Mouse (Mus musculus): ENCODE results near the gene Hoxb6. TPM values are rescaled to one million over a fixed set of nuclear protein-coding genes. Genes with fewer than 3 reads are reported as not detected.

The Hoxb6 gene
- 12.8 TPM for polyA plus RNA-seq (2014; fragmentation: Illumina TruSeq; extraction: RNeasy Lipid Tissue Mini Kit (QIAGEN cat#74804); ENCODE audit: low read depth, low replicate concordance)

DNA sequence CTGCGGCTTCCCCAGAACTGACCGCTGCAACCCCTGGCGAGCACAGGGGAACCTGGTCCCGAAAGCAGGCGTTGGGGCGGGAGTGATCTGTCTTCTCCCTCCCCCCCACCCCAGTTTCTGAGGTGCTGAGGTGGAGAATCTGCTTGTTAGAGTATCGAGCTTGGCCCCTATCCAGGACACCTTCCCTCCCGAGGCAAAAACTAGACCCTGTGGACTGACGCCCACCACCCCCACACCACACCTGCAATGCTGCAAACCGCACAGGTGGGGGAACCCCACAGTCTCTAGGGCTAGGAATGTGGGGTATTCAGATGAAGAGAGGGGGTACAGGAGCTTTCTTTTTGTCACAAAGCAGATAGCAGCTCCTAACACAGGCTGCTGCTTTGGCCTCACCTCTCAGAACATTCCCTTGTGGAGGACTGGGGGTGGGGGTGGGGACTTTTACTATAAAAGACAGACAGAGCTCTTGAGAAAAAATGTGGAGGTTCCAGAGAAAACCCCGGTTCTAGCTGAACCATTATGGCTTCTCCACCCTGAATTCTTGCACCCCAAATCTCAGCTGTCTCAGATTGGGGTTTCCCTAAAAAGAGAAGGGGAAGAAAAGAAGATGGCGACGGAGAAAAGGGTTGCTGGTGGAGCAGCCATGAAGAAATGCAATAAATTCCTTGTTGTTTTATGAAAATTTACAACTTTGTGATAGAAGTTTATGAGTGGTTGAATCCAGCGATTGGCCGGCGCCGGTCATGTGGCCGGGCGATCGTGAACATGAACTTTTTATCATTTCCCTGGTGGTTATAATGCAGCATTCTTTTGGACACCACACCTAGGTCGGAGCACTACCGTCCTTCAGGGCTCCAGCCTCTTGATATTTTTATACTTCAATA, at the start of gene Hoxb6:
Hoxb6 (plus strand) TSS at position 796 of the 884 bp plus-strand sequence.

GRCm38 (mm10) chr11:96270996-96271540, 21.2 kb upstream of the Hoxb6 start, which contains the start of gene Hoxb9:
Gene Hoxb9 (plus strand): TSS chr11:96271457.

GRCm38 (mm10) chr11:96281855-96282570, 10.3 kb upstream of the Hoxb6 start, which contains the start of gene Hoxb8:
Gene Hoxb8 (plus strand): TSS chr11:96281905.

DNA sequence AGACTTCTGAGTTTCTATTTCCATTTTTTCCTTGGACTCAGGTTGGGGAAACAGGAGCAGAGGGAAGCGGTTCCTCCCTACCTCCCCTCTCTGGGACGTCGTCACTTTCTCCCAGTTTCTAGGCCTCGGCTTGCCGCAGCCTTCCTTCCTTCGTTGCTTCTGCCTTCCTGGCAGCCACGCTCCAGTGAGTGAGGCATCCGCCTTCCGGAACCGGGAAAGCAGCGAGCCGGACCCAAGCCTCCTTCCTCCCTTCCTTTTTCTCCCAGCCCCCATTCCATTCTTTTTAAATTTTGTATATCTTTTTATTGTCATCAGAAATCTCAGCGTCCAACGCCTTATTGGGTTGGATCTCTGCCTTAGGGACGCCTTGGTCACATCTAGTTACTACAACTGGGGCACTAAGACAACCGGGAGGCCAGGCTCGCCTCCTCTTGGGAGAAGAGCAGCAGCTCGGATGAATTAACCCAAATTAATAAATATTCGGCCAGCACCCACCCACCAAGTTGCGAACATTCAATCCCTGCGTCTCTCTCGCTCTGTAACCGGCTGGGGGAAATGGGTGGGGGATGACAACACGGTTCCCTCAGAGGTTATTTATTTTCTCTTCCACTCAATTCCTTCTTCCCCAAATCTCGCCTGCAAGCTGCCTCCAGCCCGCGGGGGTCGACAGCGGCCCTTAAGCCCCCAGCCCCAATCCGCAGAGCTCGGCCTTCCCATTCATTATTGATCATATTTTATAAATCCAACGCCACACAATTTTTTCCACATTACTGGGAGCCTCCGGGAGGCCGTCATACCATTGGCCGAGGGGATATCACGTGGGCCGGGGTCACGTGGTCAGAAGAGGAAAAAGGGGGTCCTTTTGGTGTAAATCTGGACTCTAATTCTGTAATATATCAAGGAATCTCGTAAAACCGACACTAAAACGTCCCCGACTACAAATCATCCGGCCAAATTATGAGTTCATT, 6.2 kb upstream of the Hoxb6 start, which contains the start of gene Hoxb7:
Hoxb7 (plus strand) TSS at position 853 of the 968 bp plus-strand sequence.

DNA sequence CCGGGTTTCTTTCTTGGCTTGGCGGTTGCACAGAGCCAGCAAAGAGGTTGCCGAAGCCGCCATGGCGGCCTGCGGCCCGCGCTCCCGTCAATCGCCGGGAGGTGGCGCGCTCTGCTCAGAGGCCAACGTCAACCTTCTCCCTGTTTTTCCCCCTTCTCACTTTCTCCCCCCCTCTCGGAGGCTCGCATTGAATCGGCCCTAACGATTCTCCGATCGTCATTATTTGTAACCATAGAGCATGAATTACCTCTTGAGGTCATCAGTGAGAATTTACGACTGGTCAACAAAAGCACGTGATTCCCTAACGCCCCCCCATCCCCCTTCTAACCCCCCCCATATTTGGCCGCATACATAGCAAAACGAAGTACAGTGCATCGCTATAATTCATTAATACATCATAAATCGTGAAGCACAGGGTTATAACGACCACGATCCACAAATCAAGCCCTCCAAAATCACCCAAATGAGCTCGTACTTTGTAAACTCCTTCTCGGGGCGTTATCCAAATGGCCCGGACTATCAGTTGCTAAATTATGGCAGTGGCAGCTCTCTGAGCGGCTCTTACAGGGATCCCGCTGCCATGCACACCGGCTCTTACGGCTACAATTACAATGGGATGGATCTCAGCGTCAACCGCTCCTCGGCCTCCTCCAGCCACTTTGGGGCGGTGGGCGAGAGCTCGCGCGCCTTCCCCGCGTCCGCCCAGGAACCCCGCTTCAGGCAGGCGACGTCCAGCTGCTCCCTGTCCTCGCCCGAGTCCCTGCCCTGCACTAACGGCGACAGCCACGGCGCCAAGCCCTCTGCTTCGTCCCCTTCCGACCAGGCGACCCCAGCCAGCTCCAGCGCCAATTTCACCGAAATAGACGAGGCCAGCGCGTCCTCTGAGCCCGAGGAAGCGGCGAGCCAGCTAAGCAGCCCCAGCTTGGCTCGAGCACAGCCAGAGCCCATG, 11.1 kb downstream of the Hoxb6 start, which contains the start of gene Hoxb5:
Hoxb5 (plus strand) TSS at position 186 of the 949 bp plus-strand sequence.

GRCm38 (mm10) chr11:96317608-96318367, 25.5 kb downstream of the Hoxb6 start, which contains the start of gene Hoxb4:
Gene Hoxb4 (plus strand): TSS chr11:96318267.

DNA sequence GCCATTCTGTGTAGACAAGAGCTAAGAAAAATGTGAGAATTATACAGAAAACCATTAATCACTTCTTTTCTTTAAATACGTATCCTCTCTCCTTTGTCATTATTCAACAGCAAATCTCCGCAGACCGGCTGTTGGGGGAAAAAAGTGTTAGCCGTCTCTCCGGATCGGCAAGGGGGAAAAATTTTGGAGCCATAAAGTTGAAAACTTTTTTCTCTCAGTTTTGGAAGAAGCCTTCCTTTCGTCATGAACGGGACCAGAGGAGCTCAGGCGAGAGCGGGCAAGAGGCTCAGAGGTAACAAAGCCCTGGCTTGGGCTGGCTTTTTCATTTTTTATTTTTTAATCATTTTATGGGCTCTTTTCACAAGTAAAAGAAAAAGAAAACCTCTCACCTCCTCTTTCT, 30.9 kb downstream of the Hoxb6 start, which contains the start of gene Hoxb3:
Hoxb3 (plus strand) TSS at position 173 of the 400 bp plus-strand sequence.

GRCm38 (mm10) chr11:96350341-96350624, 58.0 kb downstream of the Hoxb6 start, which contains the start of gene Hoxb2:
Gene Hoxb2 (plus strand): TSS chr11:96350525.

Other genes starting within 250 kb of the Hoxb6 start
- gene Ube2z, start 227.1 kb upstream of the Hoxb6 start, polyA plus RNA-seq (2014; fragmentation: Illumina TruSeq; extraction: RNeasy Lipid Tissue Mini Kit (QIAGEN cat#74804); ENCODE audit: low read depth, low replicate concordance): 22.4 TPM
- gene Atp5g1, start 216.8 kb upstream of the Hoxb6 start, polyA plus RNA-seq (2014; fragmentation: Illumina TruSeq; extraction: RNeasy Lipid Tissue Mini Kit (QIAGEN cat#74804); ENCODE audit: low read depth, low replicate concordance): 6.9 TPM
- gene Calcoco2, start 180.5 kb upstream of the Hoxb6 start, polyA plus RNA-seq (2014; fragmentation: Illumina TruSeq; extraction: RNeasy Lipid Tissue Mini Kit (QIAGEN cat#74804); ENCODE audit: low read depth, low replicate concordance): not detected
- gene Ttll6, start 158.7 kb upstream of the Hoxb6 start, polyA plus RNA-seq (2014; fragmentation: Illumina TruSeq; extraction: RNeasy Lipid Tissue Mini Kit (QIAGEN cat#74804); ENCODE audit: low read depth, low replicate concordance): not detected
- not detected for gene Hoxb13, start 98.2 kb upstream of the Hoxb6 start, polyA plus RNA-seq (2014; fragmentation: Illumina TruSeq; extraction: RNeasy Lipid Tissue Mini Kit (QIAGEN cat#74804); ENCODE audit: low read depth, low replicate concordance)
- gene Hoxb9, start 21.0 kb upstream of the Hoxb6 start, polyA plus RNA-seq (2014; fragmentation: Illumina TruSeq; extraction: RNeasy Lipid Tissue Mini Kit (QIAGEN cat#74804); ENCODE audit: low read depth, low replicate concordance): 56.4 TPM
- gene Hoxb8, start 10.6 kb upstream of the Hoxb6 start, polyA plus RNA-seq (2014; fragmentation: Illumina TruSeq; extraction: RNeasy Lipid Tissue Mini Kit (QIAGEN cat#74804); ENCODE audit: low read depth, low replicate concordance): 14.3 TPM
- 54.4 TPM for gene Hoxb7, start 5.9 kb upstream of the Hoxb6 start, polyA plus RNA-seq (2014; fragmentation: Illumina TruSeq; extraction: RNeasy Lipid Tissue Mini Kit (QIAGEN cat#74804); ENCODE audit: low read depth, low replicate concordance)
- 3.0 TPM for gene Hoxb5, start 10.9 kb downstream of the Hoxb6 start, polyA plus RNA-seq (2014; fragmentation: Illumina TruSeq; extraction: RNeasy Lipid Tissue Mini Kit (QIAGEN cat#74804); ENCODE audit: low read depth, low replicate concordance)
- gene Hoxb4, start 25.8 kb downstream of the Hoxb6 start, polyA plus RNA-seq (2014; fragmentation: Illumina TruSeq; extraction: RNeasy Lipid Tissue Mini Kit (QIAGEN cat#74804); ENCODE audit: low read depth, low replicate concordance): 7.2 TPM
- gene Hoxb3, start 30.9 kb downstream of the Hoxb6 start, polyA plus RNA-seq (2014; fragmentation: Illumina TruSeq; extraction: RNeasy Lipid Tissue Mini Kit (QIAGEN cat#74804); ENCODE audit: low read depth, low replicate concordance): 10.2 TPM
- gene Hoxb2, start 58.0 kb downstream of the Hoxb6 start, polyA plus RNA-seq (2014; fragmentation: Illumina TruSeq; extraction: RNeasy Lipid Tissue Mini Kit (QIAGEN cat#74804); ENCODE audit: low read depth, low replicate concordance): 17.1 TPM
- gene Hoxb1, start 73.3 kb downstream of the Hoxb6 start, polyA plus RNA-seq (2014; fragmentation: Illumina TruSeq; extraction: RNeasy Lipid Tissue Mini Kit (QIAGEN cat#74804); ENCODE audit: low read depth, low replicate concordance): not detected
- 1.2 TPM for gene Skap1, start 172.1 kb downstream of the Hoxb6 start, polyA plus RNA-seq (2014; fragmentation: Illumina TruSeq; extraction: RNeasy Lipid Tissue Mini Kit (QIAGEN cat#74804); ENCODE audit: low read depth, low replicate concordance)

Measured in kidney, adult 10 weeks (tissue).